Mouse (Mus musculus) heart, embryonic 15.5 days (tissue): ENCODE measurements around the gene Tep1. TPM values are rescaled to one million over a fixed set of nuclear protein-coding genes. Genes with fewer than 3 reads are reported as not detected.
"Not testable (repeated sequence)": the region's sequence is repeated elsewhere in the genome, so short reads cannot be mapped to it uniquely, and the experiment has no call there.

Experiments used
- ATAC-seq: fragments of 200-750 bp; cut with Nextera tagmentation; replicated peaks from 2 replicates; pipeline ENCODE4 v1.8.0; 2017; ENCODE audit warnings: low read depth, moderate TSS enrichment; ENCODE audit not compliant: insufficient number of reproducible peaks, insufficient read depth, low FRiP score
- H3K27ac ChIP-seq: fragments of 300-500 bp; sonication (generic); 2 replicates; pipeline ENCODE4 v1.5.1; 2015; ENCODE audit warnings: mild to moderate bottlenecking, inconsistent platforms
- H3K27me3 ChIP-seq: fragments of 300-500 bp; sonication (generic); 2 replicates; pipeline ENCODE4 v1.6.1; 2015; ENCODE audit warnings: inconsistent platforms
- H3K36me3 ChIP-seq: fragments of 300-500 bp; sonication (generic); 2 replicates; pipeline ENCODE4 v1.6.1; 2015; ENCODE audit warnings: mild to moderate bottlenecking, inconsistent platforms
- H3K4me1 ChIP-seq: fragments of 300-500 bp; sonication (generic); replicated peaks from 2 replicates; pipeline ENCODE4 v1.6.1; 2015; ENCODE audit warnings: inconsistent platforms
- H3K4me2 ChIP-seq: fragments of 300-500 bp; sonication (generic); 2 replicates; pipeline ENCODE4 v1.6.1; 2015; ENCODE audit warnings: inconsistent platforms, mild to moderate bottlenecking, moderate library complexity
- H3K4me3 ChIP-seq: fragments of 300-500 bp; sonication (generic); 2 replicates; pipeline ENCODE4 v1.5.1; 2015; ENCODE audit warnings: mild to moderate bottlenecking, inconsistent platforms
- H3K9ac ChIP-seq: fragments of 300-500 bp; sonication (generic); 2 replicates; pipeline ENCODE4 v1.6.1; 2015; ENCODE audit warnings: mild to moderate bottlenecking, inconsistent platforms
- H3K9me3 ChIP-seq: fragments of 300-500 bp; sonication (generic); replicated peaks from 2 replicates; pipeline ENCODE4 v1.6.1; 2016; ENCODE audit warnings: inconsistent platforms
- WGBS: fragments of 180-500 bp; shearing (Covaris S2); methylation state at CpG from one replicate; pipeline ENCODE4 v1.1.7; 2015; ENCODE audit warnings: mixed read lengths; 5-methylcytosine and 5-hydroxymethylcytosine counted together
- polyA plus RNA-seq: library from polyadenylated mRNA; unstranded; fragments of >200 nt; fragmentation: Nextera tagmentation; extraction: Ambion mirVana; gene quantifications from 2 replicates; pipeline ENCODE4 v1.2.1, GENCODE M21; 2015

Tep1 gene
- polyA plus RNA-seq, 1 experiment from 2014 or later: 4.8 TPM

DNA sequence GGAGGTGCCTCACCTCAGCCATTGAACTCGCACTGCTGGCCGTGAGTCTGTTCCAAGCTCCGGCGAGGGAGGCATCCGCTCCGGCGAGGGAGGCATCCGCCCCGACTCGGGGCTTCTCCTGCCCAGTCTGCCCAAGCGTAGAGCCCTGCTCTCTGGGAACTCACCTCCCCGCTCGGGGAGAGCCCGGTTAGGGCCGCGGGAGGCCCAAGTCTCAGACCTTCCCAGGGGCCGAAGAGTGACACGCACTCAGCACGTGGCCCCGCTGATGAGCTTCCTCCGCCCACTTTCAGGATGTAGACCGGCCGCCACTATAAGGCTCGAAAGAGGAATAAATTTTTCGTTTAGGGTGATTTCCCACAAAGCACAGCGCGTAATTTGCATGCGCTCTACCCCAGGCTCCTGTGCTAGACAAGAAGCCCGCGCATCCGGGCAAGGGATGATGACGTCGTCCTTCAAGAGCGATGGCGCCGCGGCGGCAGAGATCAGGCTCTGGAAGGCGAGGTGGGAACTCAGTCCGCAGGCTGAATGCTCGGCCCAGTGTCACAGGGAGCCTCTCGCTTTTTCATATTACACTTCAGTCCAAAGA is 62.8 kb downstream of the Tep1 start, which contains the start of the genes Ccnb1ip1 and Parp2:
TSS of gene Ccnb1ip1 (minus strand) at position 246 of the 586 bp plus-strand sequence.
TSS of gene Parp2 (plus strand) at position 355 of the 586 bp plus-strand sequence.
- Histone ChIP-seq H3K27ac (peak within 1 kb of the TSS; percentile 90), H3K4me2 (peak within 1 kb of the TSS; percentile 65), H3K27me3 (no peaks in the 10 kb centered on the region), H3K9me3 (no peaks in the 10 kb centered on the region), H3K4me3 (peak within 1 kb of the TSS; percentile 63), H3K4me1 (peaks cover 5% of the 10 kb centered on the region), H3K9ac (peak within 1 kb of the TSS; percentile 75), H3K36me3 (peaks cover 24% of the 10 kb centered on the region)
- ATAC-seq: peak; percentile 100
- under 1% methylated on average over 42 of the region's 42 CpGs for WGBS

DNA sequence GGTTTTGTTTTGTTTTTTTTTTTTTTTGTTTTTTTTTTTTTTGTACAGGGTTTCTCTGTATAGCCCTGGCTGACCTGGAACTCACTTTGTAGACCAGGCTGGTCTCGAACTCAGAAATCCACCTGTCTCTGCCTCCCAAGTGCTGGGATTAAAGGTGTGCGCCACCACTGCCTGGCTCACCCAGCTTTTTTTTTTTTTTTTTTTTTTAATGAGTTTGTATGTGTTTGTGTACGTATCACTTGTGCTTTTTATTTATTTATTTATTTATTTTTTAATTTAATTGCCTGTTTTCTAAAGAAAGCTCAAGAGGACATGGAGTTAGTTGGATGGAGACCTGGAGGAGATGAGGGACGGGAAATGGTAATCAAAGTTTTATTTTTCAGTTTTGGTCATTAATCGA is 63.9 kb downstream of the Tep1 start:
- Histone ChIP-seq H3K9ac (0 out of 2 replicates have a peak overlapping the region, but pooled peaks have one; percentile 25), H3K4me2 (peak overlapping the region; percentile 65), H3K27ac (peak overlapping the region; percentile 90; the same call in 1 of the 2 replicates), H3K4me3 (0 out of 2 replicates have a peak overlapping the region, but pooled peaks have one; percentile 19), H3K36me3 (peaks cover 13% of the 10 kb centered on the region; the same call in 1 of the 2 replicates)
- ATAC-seq, H3K4me1 ChIP-seq, H3K27me3 ChIP-seq, H3K9me3 ChIP-seq: not testable (repeated sequence)
- WGBS: 87% methylated on average over 5 of the region's 5 CpGs

DNA sequence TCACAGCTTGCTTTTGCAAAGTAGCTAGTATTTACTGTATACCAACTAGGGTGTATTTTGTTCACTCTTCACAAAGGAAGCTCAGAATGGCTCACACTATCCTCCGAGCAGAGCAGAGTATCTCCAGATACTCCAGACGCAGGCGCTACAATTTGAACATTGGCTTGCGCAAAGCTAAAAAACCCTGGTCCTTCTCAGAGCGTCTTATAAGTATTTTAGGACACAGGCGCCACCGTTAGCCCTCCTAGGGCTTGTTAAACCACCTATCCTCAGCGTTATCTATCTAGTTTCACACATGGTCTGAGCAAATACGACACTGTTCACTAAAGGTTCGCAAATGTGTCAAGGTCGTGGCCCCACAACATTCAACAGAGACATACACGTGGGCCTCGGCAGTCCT is 65.7 kb downstream of the Tep1 start:
- Histone ChIP-seq H3K27ac (no peak overlapping the region), H3K36me3 (no peaks in the 10 kb centered on the region), H3K4me2 (no peak overlapping the region), H3K9ac (no peak overlapping the region), H3K4me1 (peaks cover 5% of the 10 kb centered on the region), H3K27me3 (no peaks in the 10 kb centered on the region), H3K9me3 (no peaks in the 10 kb centered on the region), H3K4me3 (no peak overlapping the region)
- ATAC-seq: no peak
- WGBS: 67% methylated on average over 13 of the region's 13 CpGs

- WGBS: 59% methylated on average over 4 of the region's 4 CpGs
- no peak overlapping the region for H3K4me3 ChIP-seq
- no peak for ATAC-seq
- no peaks in the 10 kb centered on the region for H3K9me3 ChIP-seq
- no peaks in the 10 kb centered on the region for H3K27me3 ChIP-seq
- no peak overlapping the region for H3K9ac ChIP-seq
- no peaks in the 10 kb centered on the region for H3K36me3 ChIP-seq
- H3K4me1 ChIP-seq: peaks cover 2% of the 10 kb centered on the region; the same call in 1 of the 2 replicates
- H3K4me2 ChIP-seq: no peak overlapping the region
- no peak overlapping the region for H3K27ac ChIP-seq
These were observed 67.4 kb downstream of the Tep1 start for GRCm38 (mm10) chr14:50802843-50803562.

- H3K4me2 ChIP-seq: no peak overlapping the region
- no peak overlapping the region for H3K27ac ChIP-seq
- no peaks in the 10 kb centered on the region for H3K36me3 ChIP-seq
- no peaks in the 10 kb centered on the region for H3K27me3 ChIP-seq
- H3K4me3 ChIP-seq: no peak overlapping the region
- 85% methylated on average over 6 of the region's 6 CpGs for whole genome bisulfite sequencing
- H3K4me1 ChIP-seq: peaks cover 2% of the 10 kb centered on the region; the same call in 1 of the 2 replicates
- H3K9ac ChIP-seq: no peak overlapping the region
- no peak for ATAC-seq
- no peaks in the 10 kb centered on the region for H3K9me3 ChIP-seq
These were observed 67.9 kb downstream of the Tep1 start for GRCm38 (mm10) chr14:50802441-50802840.

DNA sequence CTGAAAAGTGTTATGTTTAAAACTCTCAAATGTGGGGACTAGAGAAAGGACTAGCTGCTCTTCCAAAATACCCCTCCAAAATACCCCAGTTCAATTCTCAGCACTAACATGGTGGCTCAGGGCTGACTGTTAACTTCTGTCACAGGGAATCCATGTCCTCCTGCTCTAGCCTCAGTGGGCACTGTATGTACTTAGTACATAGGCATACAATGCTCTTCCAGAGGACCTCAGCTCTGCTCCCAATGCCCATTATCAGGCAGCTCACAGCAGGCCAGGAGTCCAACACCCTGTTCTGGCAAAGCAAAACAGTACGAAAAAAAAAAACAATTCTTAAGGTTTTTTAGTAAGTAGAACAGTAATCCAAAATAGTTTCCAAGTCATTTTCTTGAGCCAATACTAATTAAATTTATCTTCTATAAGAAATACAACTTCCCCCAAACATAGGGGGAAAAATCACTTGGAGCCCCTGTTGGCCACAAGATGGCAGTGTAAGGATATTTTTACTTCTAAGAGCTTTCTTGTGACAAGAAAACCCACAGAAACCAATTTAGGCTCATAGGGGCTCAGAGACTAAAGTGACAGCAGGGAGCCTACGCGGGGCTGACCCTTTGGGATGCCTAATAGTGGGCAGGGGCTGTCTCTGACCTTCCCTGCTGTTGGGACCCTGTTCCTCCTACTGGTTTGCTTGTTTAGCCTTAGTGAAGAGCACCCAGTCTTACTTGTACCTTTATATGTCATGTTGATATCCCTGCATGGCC is 70.7 kb downstream of the Tep1 start:
- Histone ChIP-seq H3K9me3 (no peaks in the 10 kb centered on the region), H3K27me3 (no peaks in the 10 kb centered on the region), H3K36me3 (no peaks in the 10 kb centered on the region), H3K9ac (no peak overlapping the region), H3K4me1 (no peaks in the 10 kb centered on the region), H3K27ac (no peak overlapping the region), H3K4me2 (no peak overlapping the region), H3K4me3 (no peak overlapping the region)
- 7% methylated on average over 3 of the region's 3 CpGs for WGBS
- no peak for ATAC-seq

GRCm38 (mm10) chr14:50798512-50798911 is 71.8 kb downstream of the Tep1 start:
- no peaks in the 10 kb centered on the region for H3K36me3 ChIP-seq
- no peaks in the 10 kb centered on the region for H3K4me1 ChIP-seq
- no peak overlapping the region for H3K4me2 ChIP-seq
- no peaks in the 10 kb centered on the region for H3K9me3 ChIP-seq
- no peaks in the 10 kb centered on the region for H3K27me3 ChIP-seq
- no peak overlapping the region for H3K4me3 ChIP-seq
- H3K9ac ChIP-seq: no peak overlapping the region
- H3K27ac ChIP-seq: no peak overlapping the region
- WGBS: 56% methylated on average over 2 of the region's 2 CpGs
- ATAC-seq: no peak

GRCm38 (mm10) chr14:50796464-50796863 is 73.9 kb downstream of the Tep1 start:
- H3K27me3 ChIP-seq: no peaks in the 10 kb centered on the region
- H3K4me2 ChIP-seq: no peak overlapping the region
- H3K36me3 ChIP-seq: no peaks in the 10 kb centered on the region
- no peaks in the 10 kb centered on the region for H3K9me3 ChIP-seq
- H3K27ac ChIP-seq: no peak overlapping the region
- H3K9ac ChIP-seq: no peak overlapping the region
- no peak for ATAC-seq
- WGBS: 66% methylated on average over 1 of the region's 1 CpGs
- no peaks in the 10 kb centered on the region for H3K4me1 ChIP-seq
- H3K4me3 ChIP-seq: no peak overlapping the region

DNA sequence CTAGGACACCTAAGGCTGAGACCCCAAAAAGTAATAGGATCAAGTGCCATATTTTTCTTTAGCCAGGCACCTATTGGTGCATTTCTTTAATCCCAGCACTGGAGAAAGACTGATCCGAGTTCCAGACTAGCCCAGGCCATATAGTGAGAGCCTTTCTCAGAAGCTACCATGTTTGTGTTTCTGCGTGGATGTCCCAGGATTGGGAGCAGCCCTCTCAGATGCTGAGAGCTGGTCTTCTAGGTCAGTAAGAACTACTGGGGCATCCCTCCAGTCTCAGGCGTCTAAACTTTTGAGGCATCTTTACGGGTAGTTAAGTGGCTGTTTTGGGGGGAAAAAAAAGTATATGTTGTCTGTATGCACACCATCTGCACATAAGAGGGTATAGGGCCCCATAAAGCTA is 74.4 kb downstream of the Tep1 start:
- ATAC-seq: no peak
- no peak overlapping the region for H3K4me2 ChIP-seq
- no peaks in the 10 kb centered on the region for H3K36me3 ChIP-seq
- no peaks in the 10 kb centered on the region for H3K9me3 ChIP-seq
- no peak overlapping the region for H3K9ac ChIP-seq
- no peak overlapping the region for H3K27ac ChIP-seq
- WGBS: 79% methylated on average over 4 of the region's 4 CpGs
- H3K4me3 ChIP-seq: no peak overlapping the region
- H3K27me3 ChIP-seq: no peaks in the 10 kb centered on the region
- H3K4me1 ChIP-seq: no peaks in the 10 kb centered on the region

DNA sequence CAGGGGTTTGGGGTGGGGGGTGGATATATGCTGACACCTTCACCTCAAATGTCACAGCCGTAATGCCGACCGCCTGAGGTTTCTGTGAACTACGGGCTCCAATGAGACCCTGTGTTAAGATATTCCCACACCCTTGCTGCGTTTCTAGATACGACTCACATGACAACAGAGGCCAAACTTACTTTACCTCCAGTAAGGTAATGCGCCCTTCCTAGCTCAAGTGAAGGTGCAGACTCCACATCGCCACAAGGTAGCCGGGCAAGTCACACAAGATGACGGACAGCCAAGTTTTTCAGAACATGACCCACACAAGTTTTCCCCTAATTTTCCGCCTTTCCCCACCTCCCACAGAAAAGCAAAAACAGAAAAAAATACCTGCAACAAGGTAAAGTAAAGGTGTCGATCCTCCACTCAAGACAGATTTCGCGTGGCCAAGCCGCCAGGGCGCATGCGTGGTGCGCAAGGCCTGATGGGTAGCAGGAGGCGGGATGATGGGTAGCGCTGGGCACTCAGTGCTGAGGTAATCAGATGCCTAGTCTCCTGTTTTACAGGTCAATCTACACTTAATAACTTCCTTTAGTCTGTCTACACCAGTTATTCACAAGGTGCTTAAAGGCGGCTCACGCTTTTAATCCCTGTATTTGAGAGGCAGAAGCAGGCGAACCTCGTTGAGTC is 75.0 kb downstream of the Tep1 start:
- Histone ChIP-seq H3K9me3 (no peaks in the 10 kb centered on the region), H3K36me3 (no peaks in the 10 kb centered on the region), H3K4me1 (no peaks in the 10 kb centered on the region), H3K27me3 (no peaks in the 10 kb centered on the region), H3K4me2 (no peak overlapping the region), H3K4me3 (no peak overlapping the region), H3K9ac (no peak overlapping the region), H3K27ac (no peak overlapping the region)
- 89% methylated on average over 24 of the region's 24 CpGs for WGBS
- ATAC-seq: no peak

DNA sequence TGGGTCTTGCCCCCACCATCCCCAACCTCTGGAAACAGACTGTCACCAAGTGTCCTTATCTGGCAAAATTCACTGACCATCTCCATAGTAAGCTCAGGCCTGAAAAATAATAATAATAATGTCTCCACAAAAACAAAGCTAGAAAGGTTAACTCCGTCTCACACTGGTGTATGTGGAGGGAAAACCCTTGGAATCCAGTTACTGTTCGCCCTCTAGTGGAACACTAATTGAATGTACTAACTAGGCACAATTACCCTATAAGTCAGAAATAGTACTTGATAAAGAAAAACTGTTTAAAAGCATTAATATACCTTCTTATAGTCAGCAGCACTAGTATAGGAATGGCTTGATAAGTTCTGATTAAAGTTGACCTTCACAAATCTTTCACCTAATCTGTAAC is 82.2 kb downstream of the Tep1 start:
- Histone ChIP-seq H3K27ac (no peak overlapping the region), H3K9ac (no peak overlapping the region), H3K36me3 (no peaks in the 10 kb centered on the region), H3K4me1 (peaks cover 6% of the 10 kb centered on the region), H3K4me2 (no peak overlapping the region), H3K27me3 (no peaks in the 10 kb centered on the region), H3K4me3 (no peak overlapping the region), H3K9me3 (no peaks in the 10 kb centered on the region)
- WGBS: 10% methylated on average over 2 of the region's 2 CpGs
- ATAC-seq: no peak
